Mouse (Mus musculus) liver, postnatal 0 days (tissue): ENCODE data around the gene Plekhg6. TPM values are rescaled to one million over a fixed set of nuclear protein-coding genes. Genes with fewer than 3 reads are reported as not detected.

ENCODE experiments used
- ATAC-seq: fragments of 200-750 bp; cut with Nextera tagmentation; 2 replicates; pipeline ENCODE4 v1.8.0; 2017; ENCODE audit warnings: mild to moderate bottlenecking, moderate library complexity
- DNase-seq: peaks from one replicate; pipeline ENCODE4 v3.0.0-alpha.2; 2016
- H3K27ac ChIP-seq: fragments of 300-500 bp; sonication (generic); 2 replicates; pipeline ENCODE4 v1.5.1; 2014; ENCODE audit warnings: antibody characterized with exemption, moderate library complexity, mild to moderate bottlenecking, low read depth
- H3K27me3 ChIP-seq: fragments of 300-500 bp; sonication (generic); 2 replicates; pipeline ENCODE4 v1.6.1; 2014; ENCODE audit warnings: low read length, control low read depth, mixed read lengths; ENCODE audit not compliant: insufficient read depth
- H3K36me3 ChIP-seq: fragments of 300-500 bp; sonication (generic); replicated peaks from 2 replicates; pipeline ENCODE4 v1.6.1; 2014; ENCODE audit warnings: mild to moderate bottlenecking, control low read depth, low read length, moderate library complexity, mixed read lengths; ENCODE audit not compliant: insufficient read depth
- H3K4me1 ChIP-seq: fragments of 300-500 bp; sonication (generic); 2 replicates; pipeline ENCODE4 v1.6.1; 2014; ENCODE audit warnings: antibody characterized with exemption, mild to moderate bottlenecking, control low read depth; ENCODE audit not compliant: insufficient read depth
- H3K4me2 ChIP-seq: fragments of 300-500 bp; sonication (generic); 2 replicates; pipeline ENCODE4 v1.6.1; 2014; ENCODE audit warnings: low read depth, mild to moderate bottlenecking, low read length, moderate library complexity, mixed read lengths
- H3K4me3 ChIP-seq: fragments of 300-500 bp; sonication (generic); 2 replicates; pipeline ENCODE4 v1.5.1; 2014; ENCODE audit warnings: low read depth, low read length
- H3K9ac ChIP-seq: fragments of 300-500 bp; sonication (generic); replicated peaks from 2 replicates; pipeline ENCODE4 v1.6.1; 2014; ENCODE audit warnings: mild to moderate bottlenecking, moderate library complexity
- H3K9me3 ChIP-seq: fragments of 300-500 bp; sonication (generic); 2 replicates; pipeline ENCODE4 v1.6.1; 2016; ENCODE audit warnings: mild to moderate bottlenecking, control low read depth, low read length, mixed read lengths
- CTCF ChIP-seq: sonication (generic); IDR thresholded peaks from 2 replicates; pipeline ENCODE4 v1.5.1; 2016; ENCODE audit warnings: antibody characterized with exemption, low read depth
- EP300 ChIP-seq: IDR thresholded peaks from 2 replicates; pipeline ENCODE4 v1.6.1; 2016; ENCODE audit warnings: antibody characterized with exemption, low read depth, mild to moderate bottlenecking
- WGBS: fragments of 180-500 bp; shearing (Covaris S2); extraction: QIAGEN DNeasy Blood & Tissue Kit; methylation state at CpG from one replicate; pipeline ENCODE4 v1.1.7; 2014; ENCODE audit not compliant: insufficient replicate concordance; 5-methylcytosine and 5-hydroxymethylcytosine counted together
- polyA plus RNA-seq: library from polyadenylated mRNA; unstranded; fragments of >200 nt; fragmentation: Nextera tagmentation; extraction: Ambion mirVana; gene quantifications from 2 replicates; pipeline ENCODE4 v1.2.1, GENCODE M21; 2015

Plekhg6 gene
- polyA plus RNA-seq, 1 experiment from 2014 or later: 1.2 TPM

- DNase-seq (peak; percentile 40), ATAC-seq (peak; percentile 66)
- peaks cover 31% of the 10 kb centered on the region for H3K36me3 ChIP-seq
- H3K27me3 ChIP-seq: no peaks in the 10 kb centered on the region
- peak overlapping the region; percentile 44 for H3K4me2 ChIP-seq
- H3K4me1 ChIP-seq: peaks cover 20% of the 10 kb centered on the region
- no peak overlapping the region for H3K4me3 ChIP-seq
- WGBS: 43% methylated on average over 23 of the region's 23 CpGs
- 0 out of 2 replicates have a peak overlapping the region, but pooled peaks have one; percentile 21 for H3K9ac ChIP-seq
- H3K9me3 ChIP-seq: no peaks in the 10 kb centered on the region
- TF ChIP-seq CTCF (0 out of 2 replicates have a peak, but pooled peaks have one; percentile 20), EP300 (no peak)
- peak overlapping the region; percentile 52; the same call in 1 of the 2 replicates for H3K27ac ChIP-seq
These were observed 16.9 kb downstream of the Plekhg6 start for GRCm38 (mm10) chr6:125363451-125364242.

- Histone ChIP-seq H3K4me3 (no peak overlapping the region), H3K4me2 (peak overlapping the region; percentile 44), H3K9me3 (no peaks in the 10 kb centered on the region), H3K27ac (peak overlapping the region; percentile 52; the same call in 1 of the 2 replicates), H3K27me3 (no peaks in the 10 kb centered on the region), H3K9ac (0 out of 2 replicates have a peak overlapping the region, but pooled peaks have one; percentile 21), H3K4me1 (peaks cover 20% of the 10 kb centered on the region), H3K36me3 (peaks cover 37% of the 10 kb centered on the region)
- ATAC-seq (no peak), DNase-seq (no peak)
- TF ChIP-seq CTCF (no peak), EP300 (no peak)
- 55% methylated on average over 15 of the region's 15 CpGs for WGBS
These were observed 17.6 kb downstream of the Plekhg6 start for GRCm38 (mm10) chr6:125363021-125363420.

GRCm38 (mm10) chr6:125361467-125362291 is 18.9 kb downstream of the Plekhg6 start:
- Histone ChIP-seq H3K4me2 (no peak overlapping the region), H3K27ac (no peak overlapping the region), H3K4me3 (no peak overlapping the region), H3K27me3 (no peaks in the 10 kb centered on the region), H3K9me3 (no peaks in the 10 kb centered on the region), H3K9ac (no peak overlapping the region), H3K36me3 (peaks cover 48% of the 10 kb centered on the region), H3K4me1 (peaks cover 16% of the 10 kb centered on the region)
- ATAC-seq: no peak
- DNase-seq: peak; percentile 41
- 71% methylated on average over 38 of the region's 38 CpGs for WGBS
- TF ChIP-seq EP300 (no peak), CTCF (peak; percentile 53)

- no peak overlapping the region for H3K9ac ChIP-seq
- DNase-seq (no peak), ATAC-seq (no peak)
- TF ChIP-seq CTCF (no peak), EP300 (no peak)
- peaks cover 48% of the 10 kb centered on the region for H3K36me3 ChIP-seq
- H3K9me3 ChIP-seq: no peaks in the 10 kb centered on the region
- H3K4me3 ChIP-seq: no peak overlapping the region
- 69% methylated on average over 9 of the region's 9 CpGs for WGBS
- H3K4me1 ChIP-seq: peaks cover 17% of the 10 kb centered on the region
- no peaks in the 10 kb centered on the region for H3K27me3 ChIP-seq
- H3K27ac ChIP-seq: no peak overlapping the region
- H3K4me2 ChIP-seq: no peak overlapping the region
These were observed 19.7 kb downstream of the Plekhg6 start for GRCm38 (mm10) chr6:125360846-125361245.

- no peak overlapping the region for H3K4me3 ChIP-seq
- peak; percentile 44 for TF ChIP-seq CTCF
- no peak for TF ChIP-seq EP300
These were observed 20.6 kb downstream of the Plekhg6 start for GRCm38 (mm10) chr6:125359999-125360398.

GRCm38 (mm10) chr6:125357334-125357733 is 23.3 kb downstream of the Plekhg6 start:
- Histone ChIP-seq H3K36me3 (peaks cover 45% of the 10 kb centered on the region), H3K27me3 (no peaks in the 10 kb centered on the region), H3K27ac (no peak overlapping the region), H3K4me1 (peaks cover 36% of the 10 kb centered on the region), H3K4me3 (no peak overlapping the region), H3K9ac (no peak overlapping the region), H3K9me3 (no peaks in the 10 kb centered on the region), H3K4me2 (no peak overlapping the region)
- TF ChIP-seq CTCF (no peak), EP300 (no peak)
- 83% methylated on average over 15 of the region's 15 CpGs for WGBS
- no peak for ATAC-seq
- no peak for DNase-seq

More at GRCm38 (mm10) chr6:125359999-125360398, 20.6 kb downstream of the Plekhg6 start:
- Histone ChIP-seq H3K9me3 (no peaks in the 10 kb centered on the region), H3K27ac (0 out of 2 replicates have a peak overlapping the region, but pooled peaks have one; percentile 16), H3K36me3 (peaks cover 48% of the 10 kb centered on the region), H3K4me1 (peaks cover 26% of the 10 kb centered on the region), H3K4me2 (no peak overlapping the region), H3K9ac (no peak overlapping the region), H3K27me3 (no peaks in the 10 kb centered on the region)
- ATAC-seq (peak; percentile 18; the same call in 1 of the 2 replicates), DNase-seq (no peak)
- WGBS: 40% methylated on average over 9 of the region's 9 CpGs
